Mouse (Mus musculus) heart, postnatal 0 days (tissue): ENCODE measurements around the gene Tcam1. TPM values are rescaled to one million over a fixed set of nuclear protein-coding genes. Genes with fewer than 3 reads are reported as not detected.

ENCODE experiments used
- ATAC-seq: fragments of 200-750 bp; cut with Nextera tagmentation; 2 replicates; pipeline ENCODE4 v1.8.0; 2017; ENCODE audit warnings: low read depth, moderate number of reproducible peaks, moderate library complexity; ENCODE audit not compliant: insufficient read depth
- DNase-seq: peaks from one replicate; pipeline ENCODE4 v3.0.0-alpha.2; 2016; ENCODE audit warnings: low spot score
- H3K27ac ChIP-seq: fragments of 300-500 bp; sonication (generic); 2 replicates; pipeline ENCODE4 v1.5.1; 2014; ENCODE audit warnings: low read depth, mild to moderate bottlenecking
- H3K27me3 ChIP-seq: fragments of 300-500 bp; sonication (generic); 2 replicates; pipeline ENCODE4 v1.6.1; 2014; ENCODE audit warnings: low read length, mixed read lengths; ENCODE audit not compliant: control insufficient read depth, insufficient read depth
- H3K36me3 ChIP-seq: fragments of 300-500 bp; sonication (generic); replicated peaks from 2 replicates; pipeline ENCODE4 v1.6.1; 2014; ENCODE audit warnings: low read length, mixed read lengths; ENCODE audit not compliant: control insufficient read depth, insufficient read depth
- H3K4me1 ChIP-seq: fragments of 300-500 bp; sonication (generic); 2 replicates; pipeline ENCODE4 v1.6.1; 2014; ENCODE audit warnings: antibody characterized with exemption; ENCODE audit not compliant: control insufficient read depth, insufficient read depth
- H3K4me2 ChIP-seq: fragments of 300-500 bp; sonication (generic); 2 replicates; pipeline ENCODE4 v1.6.1; 2014; ENCODE audit warnings: low read depth, mild to moderate bottlenecking, low read length, moderate library complexity
- H3K4me3 ChIP-seq: fragments of 300-500 bp; sonication (generic); 2 replicates; pipeline ENCODE4 v1.5.1; 2014; ENCODE audit warnings: low read depth, low read length
- H3K9ac ChIP-seq: fragments of 300-500 bp; sonication (generic); replicated peaks from 2 replicates; pipeline ENCODE4 v1.6.1; 2014; ENCODE audit warnings: low read depth, low read length, mixed read lengths
- H3K9me3 ChIP-seq: fragments of 300-500 bp; sonication (generic); replicated peaks from 2 replicates; pipeline ENCODE4 v1.6.1; 2016; ENCODE audit warnings: low read length; ENCODE audit not compliant: control insufficient read depth
- CTCF ChIP-seq: IDR thresholded peaks from 2 replicates; pipeline ENCODE4 v1.5.1; 2016; ENCODE audit warnings: antibody characterized with exemption, control low read depth, low read depth
- EP300 ChIP-seq: IDR thresholded peaks from 2 replicates; pipeline ENCODE4 v1.6.1; 2016; ENCODE audit warnings: antibody characterized with exemption, low read depth
- WGBS: fragments of 180-500 bp; shearing (Covaris S2); extraction: QIAGEN DNeasy Blood & Tissue Kit; methylation state at CpG from one replicate; pipeline ENCODE4 v1.1.7; 2014; 5-methylcytosine and 5-hydroxymethylcytosine counted together
- polyA plus RNA-seq: library from polyadenylated mRNA; unstranded; fragments of >200 nt; fragmentation: Nextera tagmentation; extraction: Ambion mirVana; gene quantifications from 2 replicates; pipeline ENCODE4 v1.2.1, GENCODE M21; 2015
- total RNA-seq: library from RNA; depleted of rRNA; stranded (reverse); fragments of >200 nt; gene quantifications from 2 replicates; pipeline ENCODE4 v1.2.3, GENCODE M21; 2014; ENCODE audit warnings: low replicate concordance

The Tcam1 gene
- total and polyA plus RNA-seq, 2 experiments from 2014 or later: not detected

- H3K36me3 ChIP-seq: no peaks in the 10 kb centered on the region
- no peak for TF ChIP-seq EP300
- no peak for TF ChIP-seq CTCF
- WGBS: 65% methylated on average over 7 of the region's 7 CpGs
- DNase-seq (no peak), ATAC-seq (no peak)
- no peaks in the 10 kb centered on the region for H3K4me1 ChIP-seq
- H3K9me3 ChIP-seq: no peaks in the 10 kb centered on the region
- no peak overlapping the region for H3K27ac ChIP-seq
- no peak overlapping the region for H3K9ac ChIP-seq
- no peak overlapping the region for H3K4me3 ChIP-seq
- H3K4me2 ChIP-seq: no peak overlapping the region
- H3K27me3 ChIP-seq: no peaks in the 10 kb centered on the region
Observed at GRCm38 (mm10) chr11:106286206-106286605, 9.7 kb downstream of the Tcam1 start.

DNA sequence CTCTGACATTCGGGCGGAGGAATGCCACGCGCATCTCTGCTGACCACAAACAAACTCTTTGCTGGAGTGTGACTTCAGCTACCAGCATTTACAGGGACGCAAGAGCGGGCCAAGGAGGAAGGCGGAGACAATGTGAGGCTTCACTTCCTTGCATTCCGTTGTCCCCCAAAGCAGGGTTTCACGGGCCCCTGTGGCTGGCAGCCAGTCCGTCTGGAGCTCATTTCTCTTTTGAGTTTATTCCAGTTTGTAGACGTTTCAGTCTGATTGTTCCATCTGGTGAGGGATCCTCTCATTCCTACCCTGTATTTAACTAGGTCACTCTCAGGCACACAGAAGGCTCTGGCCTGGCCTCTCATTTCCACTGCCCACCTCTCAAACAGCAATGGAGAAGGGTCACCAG lies 10.5 kb downstream of the Tcam1 start:
- Histone ChIP-seq H3K36me3 (no peaks in the 10 kb centered on the region), H3K9me3 (no peaks in the 10 kb centered on the region), H3K4me2 (no peak overlapping the region), H3K4me3 (no peak overlapping the region), H3K27me3 (no peaks in the 10 kb centered on the region), H3K9ac (no peak overlapping the region), H3K27ac (no peak overlapping the region), H3K4me1 (no peaks in the 10 kb centered on the region)
- 63% methylated on average over 11 of the region's 11 CpGs for WGBS
- no peak for DNase-seq
- ATAC-seq: no peak
- TF ChIP-seq EP300: no peak
- TF ChIP-seq CTCF: no peak

DNA sequence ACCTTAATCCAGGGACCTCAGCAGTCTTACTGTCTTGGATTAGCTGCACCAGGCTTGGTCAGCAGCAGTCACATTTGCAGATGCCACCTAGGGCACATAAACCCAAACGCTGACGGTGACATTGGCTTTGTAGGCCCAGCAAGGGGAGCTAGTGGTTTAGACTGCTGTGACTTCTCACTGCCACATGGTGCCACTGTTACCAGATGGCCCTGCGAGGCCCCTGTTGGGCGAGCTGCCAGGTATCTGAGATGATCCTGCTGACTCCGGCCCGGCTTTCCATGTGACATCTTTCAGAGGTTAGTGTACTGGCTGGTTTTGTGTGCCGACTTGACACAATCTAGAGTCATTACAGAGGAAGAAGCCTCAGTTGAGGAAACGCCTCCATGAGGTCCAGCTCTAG lies 12.9 kb downstream of the Tcam1 start:
- no peak overlapping the region for H3K4me3 ChIP-seq
- TF ChIP-seq EP300: no peak
- TF ChIP-seq CTCF: peak; percentile 70
- H3K9me3 ChIP-seq: no peaks in the 10 kb centered on the region
- no peaks in the 10 kb centered on the region for H3K4me1 ChIP-seq
- no peak overlapping the region for H3K27ac ChIP-seq
- no peaks in the 10 kb centered on the region for H3K36me3 ChIP-seq
- peak; percentile 90 for ATAC-seq
- no peak overlapping the region for H3K4me2 ChIP-seq
- 19% methylated on average over 8 of the region's 8 CpGs for WGBS
- H3K27me3 ChIP-seq: no peaks in the 10 kb centered on the region
- peak; percentile 89 for DNase-seq
- H3K9ac ChIP-seq: no peak overlapping the region

GRCm38 (mm10) chr11:106290376-106290775 lies 13.9 kb downstream of the Tcam1 start:
- no peaks in the 10 kb centered on the region for H3K27me3 ChIP-seq
- H3K27ac ChIP-seq: no peak overlapping the region
- H3K4me3 ChIP-seq: no peak overlapping the region
- ATAC-seq (no peak), DNase-seq (no peak)
- H3K36me3 ChIP-seq: no peaks in the 10 kb centered on the region
- WGBS: 87% methylated on average over 5 of the region's 5 CpGs
- TF ChIP-seq CTCF: no peak
- no peak for TF ChIP-seq EP300
- no peaks in the 10 kb centered on the region for H3K9me3 ChIP-seq
- no peak overlapping the region for H3K4me2 ChIP-seq
- H3K9ac ChIP-seq: no peak overlapping the region
- H3K4me1 ChIP-seq: no peaks in the 10 kb centered on the region

DNA sequence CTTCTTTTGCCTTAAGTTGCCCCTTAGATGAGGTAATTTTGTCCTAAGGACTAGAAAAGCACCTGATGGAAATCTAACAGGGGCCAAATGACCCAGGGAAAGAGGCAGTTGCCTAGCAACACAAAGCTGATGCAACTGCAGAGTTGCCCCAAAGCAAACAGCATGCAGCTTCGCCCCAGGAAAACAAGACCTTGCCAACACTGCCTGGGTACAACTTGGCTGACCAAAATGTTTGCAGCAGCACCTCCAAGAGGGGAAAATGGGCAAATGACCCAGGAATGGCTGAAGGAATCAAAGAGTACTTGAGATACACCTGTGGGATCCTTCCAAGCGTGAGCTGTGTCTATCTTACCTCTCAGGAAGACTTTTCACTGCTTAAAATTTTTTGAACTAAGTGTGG lies 15.4 kb downstream of the Tcam1 start:
- H3K36me3 ChIP-seq: no peaks in the 10 kb centered on the region
- TF ChIP-seq EP300 (no peak), CTCF (no peak)
- no peaks in the 10 kb centered on the region for H3K4me1 ChIP-seq
- H3K9ac ChIP-seq: no peak overlapping the region
- no peak overlapping the region for H3K27ac ChIP-seq
- H3K9me3 ChIP-seq: no peaks in the 10 kb centered on the region
- 91% methylated on average over 2 of the region's 2 CpGs for WGBS
- H3K4me2 ChIP-seq: no peak overlapping the region
- DNase-seq (no peak), ATAC-seq (no peak)
- H3K27me3 ChIP-seq: no peaks in the 10 kb centered on the region
- H3K4me3 ChIP-seq: no peak overlapping the region

DNA sequence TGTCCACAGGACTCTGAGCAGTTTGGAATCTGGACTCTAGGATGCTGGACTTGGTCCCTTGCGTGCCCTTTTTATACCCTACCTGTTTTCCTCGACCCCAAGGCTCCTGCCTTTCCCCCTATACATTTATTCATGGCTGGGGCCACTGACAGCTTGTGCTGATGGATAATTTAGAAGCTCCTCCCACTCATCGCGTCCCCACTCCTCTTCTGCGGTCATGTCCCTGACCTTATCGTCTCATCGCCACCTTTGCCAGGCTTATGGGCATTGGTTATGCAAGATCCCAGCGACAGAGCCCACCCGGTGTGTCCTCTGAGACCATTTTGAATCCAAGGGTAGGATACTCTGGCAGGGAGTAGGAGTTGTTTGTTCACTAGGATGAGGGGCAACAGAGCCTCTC lies 25.3 kb downstream of the Tcam1 start, which contains the start of gene Gh:
Gh (minus strand) TSS at position 101 of the 400 bp plus-strand sequence.
- ATAC-seq (no peak), DNase-seq (no peak)
- TF ChIP-seq CTCF (no peak), EP300 (no peak)
- WGBS: 81% methylated on average over 9 of the region's 9 CpGs
- Histone ChIP-seq H3K4me3 (no peak within 1 kb of the TSS), H3K9ac (no peak within 1 kb of the TSS), H3K9me3 (no peaks in the 10 kb centered on the region), H3K36me3 (no peaks in the 10 kb centered on the region), H3K27ac (no peak within 1 kb of the TSS), H3K27me3 (no peaks in the 10 kb centered on the region), H3K4me2 (no peak within 1 kb of the TSS), H3K4me1 (no peaks in the 10 kb centered on the region)
